Mouse (Mus musculus): ENCODE data around the gene Psapl1. TPM values are rescaled to one million over a fixed set of nuclear protein-coding genes. Genes with fewer than 3 reads are reported as not detected.

The Psapl1 gene
- total and polyA plus RNA-seq, 3 experiments, result 0.05 TPM; not detected in 2

- Histone ChIP-seq H3K4me3 (ENCODE audit: low read depth, low read length) (no peak overlapping the region), H3K36me3 (replicated peaks) (no peaks in the 10 kb centered on the region), H3K4me1 (ENCODE audit: insufficient read depth, low read depth, low read length) (no peaks in the 10 kb centered on the region), H3K9me3 (replicated peaks) (no peaks in the 10 kb centered on the region), H3K27me3 (ENCODE audit: insufficient read depth, low read length) (peaks cover 12% of the 10 kb centered on the region; the same call in 1 of the 2 replicates)
- ATAC-seq (ENCODE audit: extremely low read depth, insufficient number of reproducible peaks, low FRiP score, poor library complexity, severe bottlenecking), result no peak
- no peak for DNase-seq (ENCODE audit: low spot score)
- TF ChIP-seq POLR2AphosphoS5 (IDR thresholded peaks at IDR 0.05; ENCODE audit: insufficient replicate concordance, low read depth, low read length), result no peak
- no peak for TF ChIP-seq GATA1 (IDR thresholded peaks at IDR 0.05; ENCODE audit: borderline replicate concordance, low read length)
- no peak for TF ChIP-seq GATA2 (IDR thresholded peaks at IDR 0.05; ENCODE audit: borderline replicate concordance, low read depth, low read length)
- TF ChIP-seq TAL1 (conservative IDR thresholded peaks at IDR 0.05; ENCODE audit: low read depth, low read length), result no peak
These were observed 9.2 kb upstream of the Psapl1 start for GRCm38 (mm10) chr5:36194631-36195030.

GRCm38 (mm10) chr5:36195436-36195835 is 8.4 kb upstream of the Psapl1 start:
- ATAC-seq (ENCODE audit: extremely low read depth, insufficient number of reproducible peaks, low FRiP score, poor library complexity, severe bottlenecking) (no peak), DNase-seq (ENCODE audit: low spot score) (no peak)
- H3K27me3 ChIP-seq (ENCODE audit: insufficient read depth, low read length), result peaks cover 12% of the 10 kb centered on the region; the same call in 1 of the 2 replicates
- no peak overlapping the region for H3K4me3 ChIP-seq (ENCODE audit: low read depth, low read length)
- no peaks in the 10 kb centered on the region for H3K9me3 ChIP-seq (replicated peaks)
- TF ChIP-seq TAL1 (conservative IDR thresholded peaks at IDR 0.05; ENCODE audit: low read depth, low read length), result no peak
- no peak for TF ChIP-seq POLR2AphosphoS5 (IDR thresholded peaks at IDR 0.05; ENCODE audit: insufficient replicate concordance, low read depth, low read length)
- no peak for TF ChIP-seq CTCF (IDR thresholded peaks at IDR 0.05; ENCODE audit: low read depth, low read length)
- TF ChIP-seq GATA1 (IDR thresholded peaks at IDR 0.05; ENCODE audit: borderline replicate concordance, low read length), result no peak
- no peak for TF ChIP-seq GATA2 (IDR thresholded peaks at IDR 0.05; ENCODE audit: borderline replicate concordance, low read depth, low read length)
- H3K4me1 ChIP-seq (ENCODE audit: insufficient read depth, low read depth, low read length), result no peaks in the 10 kb centered on the region
- H3K36me3 ChIP-seq (replicated peaks), result no peaks in the 10 kb centered on the region

GRCm38 (mm10) chr5:36199519-36199918 is 4.3 kb upstream of the Psapl1 start:
- TF ChIP-seq TAL1 (conservative IDR thresholded peaks at IDR 0.05; ENCODE audit: low read depth, low read length), result no peak
- TF ChIP-seq CTCF (IDR thresholded peaks at IDR 0.05; ENCODE audit: low read depth, low read length), result no peak
- no peak for TF ChIP-seq GATA1 (IDR thresholded peaks at IDR 0.05; ENCODE audit: borderline replicate concordance, low read length)
- TF ChIP-seq GATA2 (IDR thresholded peaks at IDR 0.05; ENCODE audit: borderline replicate concordance, low read depth, low read length), result no peak
- no peak for TF ChIP-seq POLR2AphosphoS5 (IDR thresholded peaks at IDR 0.05; ENCODE audit: insufficient replicate concordance, low read depth, low read length)
- DNase-seq (ENCODE audit: low spot score) (no peak), ATAC-seq (ENCODE audit: extremely low read depth, insufficient number of reproducible peaks, low FRiP score, poor library complexity, severe bottlenecking) (no peak)
- H3K36me3 ChIP-seq (replicated peaks), result no peaks in the 10 kb centered on the region
- no peak overlapping the region for H3K4me3 ChIP-seq (ENCODE audit: low read depth, low read length)
- H3K27me3 ChIP-seq (ENCODE audit: insufficient read depth, low read length), result peaks cover 7% of the 10 kb centered on the region; the same call in 1 of the 2 replicates
- H3K4me1 ChIP-seq (ENCODE audit: insufficient read depth, low read depth, low read length), result no peaks in the 10 kb centered on the region
- H3K9me3 ChIP-seq (replicated peaks), result no peaks in the 10 kb centered on the region

GRCm38 (mm10) chr5:36202781-36203180 is 1.0 kb upstream of the Psapl1 start:
- no peak for DNase-seq (ENCODE audit: low spot score)
- Histone ChIP-seq H3K9me3 (replicated peaks) (no peaks in the 10 kb centered on the region), H3K4me1 (ENCODE audit: insufficient read depth, low read depth, low read length) (no peaks in the 10 kb centered on the region), H3K4me3 (ENCODE audit: low read depth, low read length) (no peak overlapping the region), H3K36me3 (replicated peaks) (no peaks in the 10 kb centered on the region), H3K27me3 (ENCODE audit: insufficient read depth, low read length) (peaks cover 4% of the 10 kb centered on the region; the same call in 1 of the 2 replicates)
- no peak for ATAC-seq (ENCODE audit: extremely low read depth, insufficient number of reproducible peaks, low FRiP score, poor library complexity, severe bottlenecking)
- no peak for TF ChIP-seq CTCF (IDR thresholded peaks at IDR 0.05; ENCODE audit: low read depth, low read length)
- TF ChIP-seq GATA1 (IDR thresholded peaks at IDR 0.05; ENCODE audit: borderline replicate concordance, low read length), result no peak
- no peak for TF ChIP-seq GATA2 (IDR thresholded peaks at IDR 0.05; ENCODE audit: borderline replicate concordance, low read depth, low read length)
- TF ChIP-seq TAL1 (conservative IDR thresholded peaks at IDR 0.05; ENCODE audit: low read depth, low read length), result no peak
- TF ChIP-seq POLR2AphosphoS5 (IDR thresholded peaks at IDR 0.05; ENCODE audit: insufficient replicate concordance, low read depth, low read length), result no peak

GRCm38 (mm10) chr5:36203421-36203820 is 400 bp upstream of the Psapl1 start:
- ATAC-seq (ENCODE audit: extremely low read depth, insufficient number of reproducible peaks, low FRiP score, poor library complexity, severe bottlenecking), result no peak
- Histone ChIP-seq H3K4me1 (ENCODE audit: insufficient read depth, low read depth, low read length) (no peaks in the 10 kb centered on the region), H3K27me3 (ENCODE audit: insufficient read depth, low read length) (peaks cover 4% of the 10 kb centered on the region; the same call in 1 of the 2 replicates), H3K4me3 (ENCODE audit: low read depth, low read length) (no peak overlapping the region), H3K9me3 (replicated peaks) (no peaks in the 10 kb centered on the region), H3K36me3 (replicated peaks) (no peaks in the 10 kb centered on the region)
- DNase-seq (ENCODE audit: low spot score), result no peak
- TF ChIP-seq GATA1 (IDR thresholded peaks at IDR 0.05; ENCODE audit: borderline replicate concordance, low read length) (no peak), TAL1 (conservative IDR thresholded peaks at IDR 0.05; ENCODE audit: low read depth, low read length) (no peak), GATA2 (IDR thresholded peaks at IDR 0.05; ENCODE audit: borderline replicate concordance, low read depth, low read length) (no peak), POLR2AphosphoS5 (IDR thresholded peaks at IDR 0.05; ENCODE audit: insufficient replicate concordance, low read depth, low read length) (no peak), CTCF (IDR thresholded peaks at IDR 0.05; ENCODE audit: low read depth, low read length) (no peak)

GRCm38 (mm10) chr5:36205397-36205796 is 1.6 kb downstream of the Psapl1 start:
- DNase-seq (ENCODE audit: low spot score), result no peak
- Histone ChIP-seq H3K9me3 (replicated peaks) (no peaks in the 10 kb centered on the region), H3K4me3 (ENCODE audit: low read depth, low read length) (no peak overlapping the region), H3K4me1 (ENCODE audit: insufficient read depth, low read depth, low read length) (no peaks in the 10 kb centered on the region), H3K36me3 (replicated peaks) (no peaks in the 10 kb centered on the region), H3K27me3 (ENCODE audit: insufficient read depth, low read length) (peaks cover 4% of the 10 kb centered on the region; the same call in 1 of the 2 replicates)
- TF ChIP-seq TAL1 (conservative IDR thresholded peaks at IDR 0.05; ENCODE audit: low read depth, low read length) (no peak), GATA2 (IDR thresholded peaks at IDR 0.05; ENCODE audit: borderline replicate concordance, low read depth, low read length) (no peak), CTCF (IDR thresholded peaks at IDR 0.05; ENCODE audit: low read depth, low read length) (no peak), POLR2AphosphoS5 (IDR thresholded peaks at IDR 0.05; ENCODE audit: insufficient replicate concordance, low read depth, low read length) (no peak), GATA1 (IDR thresholded peaks at IDR 0.05; ENCODE audit: borderline replicate concordance, low read length) (no peak)
- no peak for ATAC-seq (ENCODE audit: extremely low read depth, insufficient number of reproducible peaks, low FRiP score, poor library complexity, severe bottlenecking)
